Mouse (Mus musculus) G1E (cell line): ENCODE measurements at regions not wholly inside any gene's neighbourhood (a gene's known extent, or its start where the extent isn't known, plus 50 kb on each side); places are given as distances from the start of the nearest gene placed in this dataset.

Source experiments
- ATAC-seq: 2 replicates; pipeline ENCODE4 v1.8.0; 2016; ENCODE audit warnings: mild to moderate bottlenecking; ENCODE audit not compliant: insufficient number of reproducible peaks, poor library complexity, low FRiP score, severe bottlenecking; ENCODE audit errors: extremely low read depth
- DNase-seq: peaks from one replicate; pipeline ENCODE4 v3.0.0; 2012; ENCODE audit warnings: low spot score
- H3K27me3 ChIP-seq: 2 replicates; pipeline ENCODE4 v1.6.1; 2012; ENCODE audit warnings: mild to moderate bottlenecking, low read length, inconsistent platforms; ENCODE audit not compliant: insufficient read depth
- H3K36me3 ChIP-seq: replicated peaks from 2 replicates; pipeline ENCODE3; 2012; ENCODE audit warnings: mild to moderate bottlenecking, inconsistent platforms
- H3K4me1 ChIP-seq: 2 replicates; pipeline ENCODE4 v1.6.1; 2012; ENCODE audit warnings: low read depth, low read length, inconsistent platforms, mixed read lengths; ENCODE audit not compliant: insufficient read depth
- H3K4me3 ChIP-seq: 2 replicates; pipeline ENCODE4 v1.5.1; 2012; ENCODE audit warnings: low read depth, mild to moderate bottlenecking, inconsistent platforms, low read length, moderate library complexity, mixed read lengths
- H3K9me3 ChIP-seq: replicated peaks from 2 replicates; pipeline ENCODE4 v1.6.1; 2012; ENCODE audit warnings: inconsistent platforms
- CTCF ChIP-seq: IDR thresholded peaks from 2 replicates; pipeline ENCODE4 v1.5.1; 2012; ENCODE audit warnings: low read depth, low read length, inconsistent platforms, mixed read lengths
- GATA1 ChIP-seq: IDR thresholded peaks from 2 replicates; pipeline ENCODE4 v1.6.1; 2012; ENCODE audit warnings: borderline replicate concordance, low read length, inconsistent platforms, mixed read lengths
- GATA2 ChIP-seq: IDR thresholded peaks from 2 replicates; pipeline ENCODE4 v1.6.1; 2012; ENCODE audit warnings: low read depth, low read length, inconsistent platforms, borderline replicate concordance
- POLR2AphosphoS5 ChIP-seq: IDR thresholded peaks from 2 replicates; pipeline ENCODE4 v1.6.1; 2012; ENCODE audit warnings: low read depth, low read length, inconsistent platforms; ENCODE audit not compliant: insufficient replicate concordance
- TAL1 ChIP-seq: conservative IDR thresholded peaks from 2 replicates; pipeline ENCODE4 v1.6.1; 2012; ENCODE audit warnings: low read depth, low read length, inconsistent platforms, mixed read lengths

DNA sequence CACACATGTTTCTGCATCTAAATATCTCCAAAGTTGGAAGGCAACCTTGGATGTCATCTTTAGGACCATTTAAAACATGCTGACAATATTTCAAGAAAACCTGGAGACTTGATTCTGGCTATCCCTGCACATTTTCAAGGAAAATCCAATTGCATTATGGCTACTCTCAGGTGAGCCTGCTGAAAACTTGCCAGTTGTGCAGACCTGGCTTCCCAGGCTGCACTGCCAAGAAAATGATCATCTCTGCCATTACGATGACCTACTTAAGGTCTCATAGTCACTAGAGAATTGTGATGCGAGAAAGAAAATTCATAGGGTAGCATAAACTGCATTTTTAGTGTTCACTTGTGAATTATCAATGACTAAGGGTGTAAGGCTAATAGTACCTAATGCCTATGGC is 225.2 kb downstream of the Btg1 start:
- no peaks in the 10 kb centered on the region for H3K4me1 ChIP-seq
- H3K9me3 ChIP-seq: peaks cover 9% of the 10 kb centered on the region
- TF ChIP-seq POLR2AphosphoS5: no peak
- no peak for TF ChIP-seq GATA1
- no peak for TF ChIP-seq CTCF
- no peak for TF ChIP-seq GATA2
- TF ChIP-seq TAL1: no peak
- no peak overlapping the region for H3K4me3 ChIP-seq
- H3K27me3 ChIP-seq: no peaks in the 10 kb centered on the region
- ATAC-seq: no peak
- DNase-seq: no peak
- H3K36me3 ChIP-seq: no peaks in the 10 kb centered on the region

DNA sequence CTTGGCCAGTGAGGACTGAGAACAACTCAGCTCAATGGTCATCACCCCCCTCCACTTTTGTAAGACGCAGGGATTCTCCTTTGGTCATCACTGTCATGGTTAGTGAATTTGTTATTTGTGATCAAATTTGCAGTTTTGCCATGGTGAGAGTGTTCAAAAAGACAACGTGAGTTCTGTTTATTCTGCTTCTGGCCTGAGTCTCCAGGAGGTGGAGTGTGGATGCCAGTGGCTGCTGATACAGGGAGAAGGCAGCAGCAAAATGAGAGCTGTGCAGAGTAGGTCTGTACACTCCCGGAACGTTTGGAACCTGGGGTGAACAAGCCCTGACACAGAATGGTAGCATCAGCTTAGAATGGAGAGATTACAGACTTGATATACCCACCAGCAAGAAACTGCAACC is 229.1 kb downstream of the Btg1 start:
- TF ChIP-seq GATA2: no peak
- no peak for TF ChIP-seq CTCF
- no peak for TF ChIP-seq POLR2AphosphoS5
- TF ChIP-seq GATA1: no peak
- TF ChIP-seq TAL1: no peak
- DNase-seq (no peak), ATAC-seq (no peak)
- Histone ChIP-seq H3K27me3 (no peaks in the 10 kb centered on the region), H3K9me3 (peaks cover 16% of the 10 kb centered on the region), H3K36me3 (no peaks in the 10 kb centered on the region), H3K4me3 (no peak overlapping the region), H3K4me1 (no peaks in the 10 kb centered on the region)

DNA sequence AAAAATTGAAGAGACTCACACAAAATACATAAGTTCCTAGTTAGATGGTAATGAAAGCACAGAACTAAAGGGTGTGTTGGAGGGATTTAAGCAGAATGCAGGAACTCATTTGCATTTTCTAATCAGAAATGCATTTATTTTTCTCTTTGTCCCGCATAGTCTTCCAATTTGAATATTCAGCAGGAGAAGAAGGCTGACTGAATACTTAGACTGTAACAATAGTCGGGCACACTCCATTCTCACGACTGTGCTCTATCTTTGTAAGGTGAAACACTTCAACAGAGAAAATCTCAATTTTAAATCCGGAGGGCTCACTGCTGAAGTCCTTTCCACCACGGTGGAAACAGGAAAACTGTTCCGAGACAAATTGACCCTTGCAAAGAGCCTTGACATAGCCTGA is 230.2 kb downstream of the Btg1 start:
- Histone ChIP-seq H3K9me3 (peaks cover 16% of the 10 kb centered on the region), H3K4me1 (no peaks in the 10 kb centered on the region), H3K36me3 (no peaks in the 10 kb centered on the region), H3K4me3 (no peak overlapping the region), H3K27me3 (no peaks in the 10 kb centered on the region)
- DNase-seq: no peak
- TF ChIP-seq GATA1 (no peak), POLR2AphosphoS5 (no peak), GATA2 (no peak), TAL1 (no peak)
- no peak for ATAC-seq

DNA sequence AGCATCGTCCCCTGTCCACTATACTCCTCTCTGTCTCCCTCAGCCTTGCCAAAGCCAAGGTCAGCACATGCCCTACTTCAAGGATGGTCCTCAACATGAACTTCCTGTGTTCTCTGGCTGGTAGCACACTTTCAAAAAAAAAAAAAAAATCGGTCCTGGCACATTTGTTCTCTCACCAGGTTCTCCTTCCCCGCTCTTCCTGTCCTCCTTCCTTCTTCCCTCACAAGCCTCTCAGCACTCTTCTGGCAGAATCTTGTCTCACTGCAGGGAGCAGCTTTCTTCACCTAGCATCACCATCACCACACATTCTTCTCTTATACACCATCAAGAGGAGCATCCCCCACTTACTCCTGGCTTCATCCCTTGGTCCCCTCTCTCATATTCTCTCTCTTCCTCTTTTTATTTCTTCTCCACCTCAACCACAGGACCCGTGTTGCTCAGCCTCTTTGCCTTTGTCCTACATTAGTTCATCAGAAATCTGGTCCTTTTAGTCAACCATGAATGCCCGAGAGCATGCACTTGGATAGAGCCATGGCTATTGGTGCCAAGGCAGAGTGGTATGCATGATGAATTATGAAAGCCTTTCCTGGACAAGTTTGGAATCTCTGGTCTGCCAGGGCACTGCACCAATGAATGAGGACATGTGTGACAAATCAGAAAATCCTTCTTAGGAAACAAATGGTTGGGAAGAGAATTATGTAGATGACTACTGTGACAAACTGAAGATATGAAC is 230.8 kb downstream of the Btg1 start:
- H3K36me3 ChIP-seq: no peaks in the 10 kb centered on the region
- no peak overlapping the region for H3K4me3 ChIP-seq
- no peak for DNase-seq
- no peak for ATAC-seq
- TF ChIP-seq GATA1: no peak
- no peak for TF ChIP-seq GATA2
- TF ChIP-seq POLR2AphosphoS5: no peak
- TF ChIP-seq CTCF: no peak
- TF ChIP-seq TAL1: no peak
- peaks cover 16% of the 10 kb centered on the region for H3K9me3 ChIP-seq
- no peaks in the 10 kb centered on the region for H3K4me1 ChIP-seq
- H3K27me3 ChIP-seq: no peaks in the 10 kb centered on the region

DNA sequence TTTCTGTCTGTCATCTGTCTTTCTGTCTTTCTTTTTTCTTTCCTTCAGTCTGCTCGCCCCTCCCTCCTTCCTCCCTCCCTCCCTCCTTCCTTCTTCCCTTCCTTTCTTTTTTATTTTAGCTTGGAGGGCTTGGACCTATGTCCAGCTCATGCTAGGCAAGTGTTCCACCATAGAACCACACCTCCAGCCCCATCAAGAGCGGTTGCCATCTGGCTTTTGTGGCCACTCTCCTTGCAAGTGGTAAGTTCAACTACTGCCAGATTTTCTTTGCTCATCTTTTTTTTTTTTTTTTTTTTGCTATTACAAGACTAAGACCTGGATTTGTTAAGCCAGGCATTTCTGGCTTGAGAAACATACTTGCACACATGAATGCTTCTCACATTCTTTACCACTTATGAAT is 231.7 kb downstream of the Btg1 start:
- no peak overlapping the region for H3K4me3 ChIP-seq
- TF ChIP-seq GATA1 (no peak), POLR2AphosphoS5 (no peak), GATA2 (no peak), CTCF (no peak), TAL1 (no peak)
- no peak for DNase-seq
- H3K9me3 ChIP-seq: peaks cover 19% of the 10 kb centered on the region
- no peaks in the 10 kb centered on the region for H3K4me1 ChIP-seq
- no peaks in the 10 kb centered on the region for H3K36me3 ChIP-seq
- H3K27me3 ChIP-seq: no peaks in the 10 kb centered on the region
- ATAC-seq: no peak

DNA sequence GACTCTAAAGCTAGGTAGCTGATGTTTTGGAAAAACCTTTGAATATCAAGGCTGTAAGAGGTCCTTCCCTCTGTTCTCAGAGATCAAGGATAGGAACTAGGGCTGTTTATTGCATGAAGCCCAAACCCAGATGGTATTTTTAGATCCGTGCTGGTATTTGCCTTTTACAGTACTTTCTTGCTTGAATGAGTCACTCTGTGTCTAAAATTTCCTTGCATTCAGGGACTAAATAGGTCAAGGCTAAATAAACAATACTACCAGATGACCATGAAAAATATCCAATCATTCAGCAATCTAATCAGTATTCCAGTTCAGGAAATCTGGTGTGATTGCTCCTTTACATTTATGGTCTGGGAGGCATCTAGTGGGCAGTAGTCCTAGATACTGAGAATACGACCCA is 243.6 kb downstream of the Btg1 start:
- Histone ChIP-seq H3K36me3 (no peaks in the 10 kb centered on the region), H3K4me1 (no peaks in the 10 kb centered on the region), H3K4me3 (no peak overlapping the region), H3K27me3 (no peaks in the 10 kb centered on the region), H3K9me3 (peaks cover 14% of the 10 kb centered on the region)
- DNase-seq (no peak), ATAC-seq (no peak)
- TF ChIP-seq TAL1 (no peak), GATA2 (no peak), GATA1 (no peak), CTCF (no peak), POLR2AphosphoS5 (no peak)
